Mouse (Mus musculus) gastrocnemius, adult 18-20 months (tissue): ENCODE measurements around the gene E2f7. TPM values are rescaled to one million over a fixed set of nuclear protein-coding genes. Genes with fewer than 3 reads are reported as not detected.

Source experiments
- DNase-seq: peaks from one replicate; pipeline ENCODE4 v3.0.0; 2021; ENCODE audit warnings: low spot score
- long read RNA-seq, 2 experiments: library from polyadenylated mRNA; stranded (forward); transcript quantifications; one replicate each; pipeline ENCODE4 v2.0.0; 2021
- total RNA-seq, 2 experiments: library from RNA; stranded (reverse); gene quantifications; 2 replicates each; pipeline ENCODE4 v1.2.3; 2021

Gene E2f7
- total RNA-seq, result 1 to 10 TPM in 1 of 2 experiments, under 1 TPM in 1; 0.27 to 1.0 TPM
- long read RNA-seq, experiment 1, result 0 reads
- long read RNA-seq, experiment 2, result 0 reads

- peak; percentile 78 for DNase-seq
Measured at GRCm38 (mm10) chr10:110744686-110745639, at the start of gene E2f7. Gene E2f7, plus strand, starts transcription at chr10:110745439.

- no peak for DNase-seq
Measured at GRCm38 (mm10) chr10:110701276-110701675, 44.0 kb upstream of the E2f7 start.

- DNase-seq, result no peak
Measured at GRCm38 (mm10) chr10:110705672-110706071, 39.6 kb upstream of the E2f7 start.

- no peak for DNase-seq
Measured at GRCm38 (mm10) chr10:110707390-110708113, 37.7 kb upstream of the E2f7 start.

GRCm38 (mm10) chr10:110716887-110717286, 28.4 kb upstream of the E2f7 start:
- no peak for DNase-seq

- DNase-seq, result no peak
Measured at GRCm38 (mm10) chr10:110726431-110726830, 18.8 kb upstream of the E2f7 start.

GRCm38 (mm10) chr10:110727816-110728215, 17.4 kb upstream of the E2f7 start:
- DNase-seq, result peak; percentile 14

GRCm38 (mm10) chr10:110733343-110733742, 11.9 kb upstream of the E2f7 start:
- peak; percentile 53 for DNase-seq

- no peak for DNase-seq
Measured at GRCm38 (mm10) chr10:110743701-110744100, 1.5 kb upstream of the E2f7 start.

- no peak for DNase-seq
Measured at GRCm38 (mm10) chr10:110744120-110744519, 1.1 kb upstream of the E2f7 start.

- DNase-seq, result no peak
Measured at GRCm38 (mm10) chr10:110745640-110746032, 397 bp downstream of the E2f7 start.

GRCm38 (mm10) chr10:110749081-110749480, 3.8 kb downstream of the E2f7 start:
- DNase-seq, result no peak

GRCm38 (mm10) chr10:110749510-110750305, 4.5 kb downstream of the E2f7 start:
- no peak for DNase-seq

GRCm38 (mm10) chr10:110752849-110753248, 7.6 kb downstream of the E2f7 start:
- DNase-seq, result no peak

GRCm38 (mm10) chr10:110755556-110755955, 10.3 kb downstream of the E2f7 start:
- no peak for DNase-seq

- DNase-seq, result no peak
Measured at GRCm38 (mm10) chr10:110756271-110756793, 11.1 kb downstream of the E2f7 start.

- peak; percentile 29 for DNase-seq
Measured at GRCm38 (mm10) chr10:110760552-110760951, 15.3 kb downstream of the E2f7 start.

- no peak for DNase-seq
Measured at GRCm38 (mm10) chr10:110762134-110762884, 17.1 kb downstream of the E2f7 start.

- no peak for DNase-seq
Measured at GRCm38 (mm10) chr10:110763416-110763815, 18.2 kb downstream of the E2f7 start.

GRCm38 (mm10) chr10:110769538-110769937, 24.3 kb downstream of the E2f7 start:
- no peak for DNase-seq
